Mouse (Mus musculus): ENCODE data around the gene Flrt2. TPM values are rescaled to one million over a fixed set of nuclear protein-coding genes. Genes with fewer than 3 reads are reported as not detected.

Gene Flrt2
- polyA plus RNA-seq (2015; fragmentation: Illumina TruSeq; extraction: RNeasy Lipid Tissue Mini Kit (QIAGEN cat#74804); ENCODE audit: insufficient read depth, low replicate concordance) = 3.8 TPM

GRCm38 (mm10) chr12:95691961-95692767 is at the start of gene Flrt2:
TSS of gene Flrt2 (plus strand) at chr12:95692226.

